Mouse (Mus musculus) heart, postnatal 4 days (tissue): Measurements from ENCODE around the gene Invs. TPM values are rescaled to one million over a fixed set of nuclear protein-coding genes. Genes with fewer than 3 reads are reported as not detected.
"Not testable (repeated sequence)": the region's sequence is repeated elsewhere in the genome, so short reads cannot be mapped to it uniquely, and the experiment has no call there.

Experiments
- DNase-seq: peaks from one replicate; pipeline ENCODE4 v3.0.0; 2021
- total RNA-seq, 2 experiments: library from RNA; stranded (reverse); gene quantifications; 2 replicates each; pipeline ENCODE4 v1.2.3; 2021

Invs gene
- total RNA-seq, 2 experiments from 2014 or later = 3.0 to 3.5 TPM

- no peak for DNase-seq
These were observed 48.5 kb downstream of the Invs start for GRCm38 (mm10) chr4:48328042-48328441.

- no peak for DNase-seq
These were observed 53.0 kb downstream of the Invs start for GRCm38 (mm10) chr4:48332453-48333051.

- DNase-seq = no peak
These were observed 55.6 kb downstream of the Invs start for GRCm38 (mm10) chr4:48334927-48335763.

GRCm38 (mm10) chr4:48342705-48343104 is 63.1 kb downstream of the Invs start:
- no peak for DNase-seq

- DNase-seq = no peak
These were observed 82.8 kb downstream of the Invs start for GRCm38 (mm10) chr4:48362367-48362766.

GRCm38 (mm10) chr4:48371037-48371436 is 91.5 kb downstream of the Invs start:
- no peak for DNase-seq

GRCm38 (mm10) chr4:48380940-48381339 is 101.4 kb downstream of the Invs start:
- peak; percentile 81 for DNase-seq

- no peak for DNase-seq
These were observed 102.9 kb downstream of the Invs start for GRCm38 (mm10) chr4:48382506-48382905.

- DNase-seq = no peak
These were observed 117.4 kb downstream of the Invs start for GRCm38 (mm10) chr4:48396949-48397348.

- DNase-seq = peak; percentile 17
These were observed 123.6 kb downstream of the Invs start for GRCm38 (mm10) chr4:48403066-48403640.

- DNase-seq = not testable (repeated sequence)
These were observed 126.3 kb downstream of the Invs start for GRCm38 (mm10) chr4:48405724-48406491.

- DNase-seq = peak; percentile 75
These were observed 127.9 kb downstream of the Invs start for GRCm38 (mm10) chr4:48407350-48408039.

- no peak for DNase-seq
These were observed 133.9 kb downstream of the Invs start for GRCm38 (mm10) chr4:48413473-48413872.

- DNase-seq = peak; percentile 50
These were observed 136.3 kb downstream of the Invs start for GRCm38 (mm10) chr4:48415838-48416335.

- no peak for DNase-seq
These were observed 139.4 kb downstream of the Invs start for GRCm38 (mm10) chr4:48418831-48419468.

GRCm38 (mm10) chr4:48422633-48423032 is 143.1 kb downstream of the Invs start:
- no peak for DNase-seq

- DNase-seq = no peak
These were observed 144.2 kb downstream of the Invs start for GRCm38 (mm10) chr4:48423738-48424137.

GRCm38 (mm10) chr4:48427413-48427812 is 147.9 kb downstream of the Invs start:
- no peak for DNase-seq

- no peak for DNase-seq
These were observed 148.5 kb downstream of the Invs start for GRCm38 (mm10) chr4:48428054-48428453.

GRCm38 (mm10) chr4:48454106-48454773 is 174.7 kb downstream of the Invs start:
- no peak for DNase-seq

- no peak for DNase-seq
These were observed 178.9 kb downstream of the Invs start for GRCm38 (mm10) chr4:48458436-48458835.
